Mouse (Mus musculus): ENCODE results near the gene Mex3d.
A peak's percentile ranks its signal among the peaks of the same experiment; 100 is the strongest.

Gene Mex3d

GRCm38 (mm10) chr10:80421208-80421607, 33.7 kb upstream of the Mex3d start:
- Histone ChIP-seq H3K36me3 (ENCODE audit: control insufficient read depth, insufficient read depth, low read length, poor library complexity, severe bottlenecking) (peaks cover 21% of the 10 kb centered on the region), H3K27me3 (ENCODE audit: control insufficient read depth, insufficient read depth, low read length, poor library complexity, severe bottlenecking) (no peaks in the 10 kb centered on the region)
- DNase-seq (ENCODE audit: low read depth, low spot score), result no peak

GRCm38 (mm10) chr10:80420729-80421128, 33.3 kb upstream of the Mex3d start:
- H3K36me3 ChIP-seq (ENCODE audit: control insufficient read depth, insufficient read depth, low read length, poor library complexity, severe bottlenecking), result peaks cover 22% of the 10 kb centered on the region
- DNase-seq (ENCODE audit: low read depth, low spot score), result no peak
- no peaks in the 10 kb centered on the region for H3K27me3 ChIP-seq (ENCODE audit: control insufficient read depth, insufficient read depth, low read length, poor library complexity, severe bottlenecking)

GRCm38 (mm10) chr10:80419419-80419818, 32.0 kb upstream of the Mex3d start:
- DNase-seq (ENCODE audit: low read depth, low spot score), result no peak
- Histone ChIP-seq H3K27me3 (ENCODE audit: control insufficient read depth, insufficient read depth, low read length, poor library complexity, severe bottlenecking) (no peaks in the 10 kb centered on the region), H3K36me3 (ENCODE audit: control insufficient read depth, insufficient read depth, low read length, poor library complexity, severe bottlenecking) (peaks cover 18% of the 10 kb centered on the region)

- DNase-seq (ENCODE audit: low read depth, low spot score), result no peak
- Histone ChIP-seq H3K36me3 (ENCODE audit: control insufficient read depth, insufficient read depth, low read length, poor library complexity, severe bottlenecking) (peaks cover 18% of the 10 kb centered on the region), H3K27me3 (ENCODE audit: control insufficient read depth, insufficient read depth, low read length, poor library complexity, severe bottlenecking) (no peaks in the 10 kb centered on the region)
Observed at GRCm38 (mm10) chr10:80418311-80418710, 30.9 kb upstream of the Mex3d start.

GRCm38 (mm10) chr10:80417841-80418240, 30.4 kb upstream of the Mex3d start:
- H3K36me3 ChIP-seq (ENCODE audit: control insufficient read depth, insufficient read depth, low read length, poor library complexity, severe bottlenecking), result peaks cover 18% of the 10 kb centered on the region
- no peak for DNase-seq (ENCODE audit: low read depth, low spot score)
- H3K27me3 ChIP-seq (ENCODE audit: control insufficient read depth, insufficient read depth, low read length, poor library complexity, severe bottlenecking), result no peaks in the 10 kb centered on the region

- Histone ChIP-seq H3K27me3 (ENCODE audit: control insufficient read depth, insufficient read depth, low read length, poor library complexity, severe bottlenecking) (no peaks in the 10 kb centered on the region), H3K36me3 (ENCODE audit: control insufficient read depth, insufficient read depth, low read length, poor library complexity, severe bottlenecking) (peaks cover 18% of the 10 kb centered on the region)
- no peak for DNase-seq (ENCODE audit: low read depth, low spot score)
Observed at GRCm38 (mm10) chr10:80417371-80417770, 29.9 kb upstream of the Mex3d start.

GRCm38 (mm10) chr10:80415566-80415965, 28.1 kb upstream of the Mex3d start:
- no peak for DNase-seq (ENCODE audit: low read depth, low spot score)
- Histone ChIP-seq H3K27me3 (ENCODE audit: control insufficient read depth, insufficient read depth, low read length, poor library complexity, severe bottlenecking) (no peaks in the 10 kb centered on the region), H3K36me3 (ENCODE audit: control insufficient read depth, insufficient read depth, low read length, poor library complexity, severe bottlenecking) (peaks cover 13% of the 10 kb centered on the region)

- H3K27me3 ChIP-seq (ENCODE audit: control insufficient read depth, insufficient read depth, low read length, poor library complexity, severe bottlenecking), result no peaks in the 10 kb centered on the region
- peaks cover 13% of the 10 kb centered on the region for H3K36me3 ChIP-seq (ENCODE audit: control insufficient read depth, insufficient read depth, low read length, poor library complexity, severe bottlenecking)
- DNase-seq (ENCODE audit: low read depth, low spot score), result no peak
Observed at GRCm38 (mm10) chr10:80412656-80413541, 25.4 kb upstream of the Mex3d start.

- DNase-seq (ENCODE audit: low read depth, low spot score), result no peak
- Histone ChIP-seq H3K36me3 (ENCODE audit: control insufficient read depth, insufficient read depth, low read length, poor library complexity, severe bottlenecking) (peaks cover 11% of the 10 kb centered on the region), H3K27me3 (ENCODE audit: control insufficient read depth, insufficient read depth, low read length, poor library complexity, severe bottlenecking) (no peaks in the 10 kb centered on the region)
Observed at GRCm38 (mm10) chr10:80407924-80408323, 20.5 kb upstream of the Mex3d start.

GRCm38 (mm10) chr10:80406684-80407501, 19.4 kb upstream of the Mex3d start, which contains the start of gene Uqcr11:
Gene Uqcr11, minus strand, starts transcription at chr10:80406830.
- H3K36me3 ChIP-seq (ENCODE audit: control insufficient read depth, insufficient read depth, low read length, poor library complexity, severe bottlenecking), result peaks cover 12% of the 10 kb centered on the region
- no peaks in the 10 kb centered on the region for H3K27me3 ChIP-seq (ENCODE audit: control insufficient read depth, insufficient read depth, low read length, poor library complexity, severe bottlenecking)
- DNase-seq (ENCODE audit: low read depth, low spot score), result peak; percentile 93

GRCm38 (mm10) chr10:80405481-80406173, 18.2 kb upstream of the Mex3d start:
- DNase-seq (ENCODE audit: low read depth, low spot score), result peak; percentile 58
- H3K36me3 ChIP-seq (ENCODE audit: control insufficient read depth, insufficient read depth, low read length, poor library complexity, severe bottlenecking), result peaks cover 12% of the 10 kb centered on the region
- no peaks in the 10 kb centered on the region for H3K27me3 ChIP-seq (ENCODE audit: control insufficient read depth, insufficient read depth, low read length, poor library complexity, severe bottlenecking)

GRCm38 (mm10) chr10:80403044-80403692, 15.7 kb upstream of the Mex3d start:
- H3K36me3 ChIP-seq (ENCODE audit: control insufficient read depth, insufficient read depth, low read length, poor library complexity, severe bottlenecking), result peaks cover 9% of the 10 kb centered on the region
- peak; percentile 69 for DNase-seq (ENCODE audit: low read depth, low spot score)
- no peaks in the 10 kb centered on the region for H3K27me3 ChIP-seq (ENCODE audit: control insufficient read depth, insufficient read depth, low read length, poor library complexity, severe bottlenecking)

- H3K36me3 ChIP-seq (ENCODE audit: control insufficient read depth, insufficient read depth, low read length, poor library complexity, severe bottlenecking), result peaks cover 9% of the 10 kb centered on the region
- no peaks in the 10 kb centered on the region for H3K27me3 ChIP-seq (ENCODE audit: control insufficient read depth, insufficient read depth, low read length, poor library complexity, severe bottlenecking)
- DNase-seq (ENCODE audit: low read depth, low spot score), result no peak
Observed at GRCm38 (mm10) chr10:80400704-80401161, 13.3 kb upstream of the Mex3d start.

Measured in splenic B cell, adult 2 months (primary cell).